Mouse (Mus musculus) hindbrain, embryonic 11.5 days (tissue): ENCODE measurements at regions not wholly inside any gene's neighbourhood (a gene's known extent, or its start where the extent isn't known, plus 50 kb on each side); places are given as distances from the start of the nearest gene placed in this dataset.

Source experiments
- ATAC-seq: fragments of 200-750 bp; cut with Nextera tagmentation; 2 replicates; pipeline ENCODE4 v1.8.0; 2017; ENCODE audit warnings: mild to moderate bottlenecking, moderate TSS enrichment, moderate library complexity; ENCODE audit not compliant: low FRiP score
- DNase-seq: peaks from one replicate; pipeline ENCODE4 v3.0.0-alpha.2; 2015; ENCODE audit warnings: low spot score
- H3K27ac ChIP-seq: fragments of 300-500 bp; sonication (generic); 2 replicates; pipeline ENCODE4 v1.5.1; 2014; ENCODE audit warnings: mild to moderate bottlenecking, low read depth, low read length
- H3K27me3 ChIP-seq: fragments of 300-500 bp; sonication (generic); 2 replicates; pipeline ENCODE4 v1.6.1; 2014; ENCODE audit warnings: mild to moderate bottlenecking, low read length, moderate library complexity, mixed read lengths; ENCODE audit not compliant: control insufficient read depth, insufficient read depth
- H3K36me3 ChIP-seq: fragments of 300-500 bp; sonication (generic); 2 replicates; pipeline ENCODE4 v1.6.1; 2014; ENCODE audit warnings: mild to moderate bottlenecking, low read length, moderate library complexity, mixed read lengths; ENCODE audit not compliant: control insufficient read depth, insufficient read depth
- H3K4me1 ChIP-seq: fragments of 300-500 bp; sonication (generic); replicated peaks from 2 replicates; pipeline ENCODE4 v1.6.1; 2014; ENCODE audit warnings: low read length, mixed read lengths; ENCODE audit not compliant: control insufficient read depth, insufficient read depth
- H3K4me2 ChIP-seq: fragments of 300-500 bp; sonication (generic); replicated peaks from 2 replicates; pipeline ENCODE4 v1.6.1; 2014; ENCODE audit warnings: mild to moderate bottlenecking, low read depth, low read length
- H3K4me3 ChIP-seq: fragments of 300-500 bp; sonication (generic); 2 replicates; pipeline ENCODE4 v1.5.1; 2014; ENCODE audit warnings: low read depth, low read length
- H3K9ac ChIP-seq: fragments of 300-500 bp; sonication (generic); 2 replicates; pipeline ENCODE4 v1.6.1; 2014; ENCODE audit warnings: low read depth, low read length
- H3K9me3 ChIP-seq: fragments of 300-500 bp; sonication (generic); 2 replicates; pipeline ENCODE4 v1.6.1; 2016; ENCODE audit warnings: low read length; ENCODE audit not compliant: control insufficient read depth
- WGBS: fragments of 180-500 bp; shearing (Covaris S2); extraction: QIAGEN DNeasy Blood & Tissue Kit; methylation state at CpG from one replicate; pipeline ENCODE4 v1.1.7; 2014; 5-methylcytosine and 5-hydroxymethylcytosine counted together

DNA sequence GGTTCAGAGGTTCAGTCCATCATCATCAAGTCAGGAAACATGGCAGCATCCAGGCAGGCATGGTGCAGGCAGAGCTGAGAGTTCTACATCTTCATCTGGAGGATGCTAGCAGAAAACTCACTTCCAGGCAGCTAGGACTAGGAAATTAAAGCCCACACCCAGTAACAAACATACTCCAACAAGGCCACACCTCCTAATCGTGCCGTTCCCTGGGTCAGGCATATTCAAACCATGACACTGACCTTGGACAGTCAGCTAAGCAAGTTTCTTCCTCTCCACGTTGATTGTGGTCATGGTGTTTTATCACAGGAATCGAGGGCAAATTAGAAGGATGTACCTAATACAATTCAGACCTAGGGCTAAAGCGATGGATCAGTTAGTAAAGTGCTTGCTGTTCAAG is 294.5 kb downstream of the Rngtt start:
- DNase-seq (no peak), ATAC-seq (no peak)
- H3K36me3 ChIP-seq: no peaks in the 10 kb centered on the region
- 93% methylated on average over 5 of the region's 5 CpGs for WGBS
- H3K4me3 ChIP-seq: no peak overlapping the region
- no peaks in the 10 kb centered on the region for H3K4me1 ChIP-seq
- H3K4me2 ChIP-seq: no peak overlapping the region
- no peak overlapping the region for H3K27ac ChIP-seq
- no peak overlapping the region for H3K9ac ChIP-seq
- no peaks in the 10 kb centered on the region for H3K9me3 ChIP-seq
- no peaks in the 10 kb centered on the region for H3K27me3 ChIP-seq

DNA sequence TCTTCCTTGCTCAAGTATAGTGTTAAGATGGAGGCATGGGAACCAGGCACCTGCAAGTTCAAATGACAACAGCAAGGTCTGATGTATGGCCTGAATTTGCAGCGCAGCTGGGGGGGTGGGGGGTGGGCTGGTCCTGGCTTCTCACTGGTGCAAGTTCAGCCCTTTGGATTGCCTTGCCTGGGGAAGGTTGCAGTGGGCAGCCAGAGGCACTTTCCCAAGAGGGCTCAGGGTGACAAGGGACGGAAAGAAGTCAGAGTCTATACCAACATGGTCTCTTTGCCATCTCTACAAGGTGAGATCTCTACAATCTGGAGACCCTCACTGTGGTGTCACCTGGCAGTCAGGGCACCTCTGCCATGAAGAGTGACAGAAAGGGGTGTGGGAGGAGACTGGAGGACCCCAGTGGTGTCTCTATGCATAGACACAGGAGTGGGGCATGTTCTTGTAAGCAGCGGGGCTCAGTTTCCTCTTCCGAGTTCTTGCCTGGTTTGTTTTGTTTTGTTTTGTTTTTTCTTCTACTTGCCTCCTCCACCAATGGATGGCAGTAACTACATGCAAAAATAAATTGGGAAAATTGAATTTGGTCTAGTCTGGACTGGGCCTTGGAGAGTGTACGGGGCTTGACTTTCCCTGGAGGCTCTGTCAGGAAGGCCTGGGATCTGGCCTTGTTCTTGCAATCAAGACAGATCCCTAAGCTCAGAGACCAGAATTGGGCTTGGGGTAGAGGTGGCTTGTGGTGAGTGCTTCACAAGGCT is 284.4 kb upstream of the Cnr1 start:
- Histone ChIP-seq H3K27ac (no peak overlapping the region), H3K27me3 (no peaks in the 10 kb centered on the region), H3K9me3 (no peaks in the 10 kb centered on the region), H3K4me2 (no peak overlapping the region), H3K9ac (no peak overlapping the region), H3K36me3 (no peaks in the 10 kb centered on the region), H3K4me3 (no peak overlapping the region), H3K4me1 (no peaks in the 10 kb centered on the region)
- ATAC-seq: no peak
- DNase-seq: no peak
- 87% methylated on average over 5 of the region's 5 CpGs for WGBS

DNA sequence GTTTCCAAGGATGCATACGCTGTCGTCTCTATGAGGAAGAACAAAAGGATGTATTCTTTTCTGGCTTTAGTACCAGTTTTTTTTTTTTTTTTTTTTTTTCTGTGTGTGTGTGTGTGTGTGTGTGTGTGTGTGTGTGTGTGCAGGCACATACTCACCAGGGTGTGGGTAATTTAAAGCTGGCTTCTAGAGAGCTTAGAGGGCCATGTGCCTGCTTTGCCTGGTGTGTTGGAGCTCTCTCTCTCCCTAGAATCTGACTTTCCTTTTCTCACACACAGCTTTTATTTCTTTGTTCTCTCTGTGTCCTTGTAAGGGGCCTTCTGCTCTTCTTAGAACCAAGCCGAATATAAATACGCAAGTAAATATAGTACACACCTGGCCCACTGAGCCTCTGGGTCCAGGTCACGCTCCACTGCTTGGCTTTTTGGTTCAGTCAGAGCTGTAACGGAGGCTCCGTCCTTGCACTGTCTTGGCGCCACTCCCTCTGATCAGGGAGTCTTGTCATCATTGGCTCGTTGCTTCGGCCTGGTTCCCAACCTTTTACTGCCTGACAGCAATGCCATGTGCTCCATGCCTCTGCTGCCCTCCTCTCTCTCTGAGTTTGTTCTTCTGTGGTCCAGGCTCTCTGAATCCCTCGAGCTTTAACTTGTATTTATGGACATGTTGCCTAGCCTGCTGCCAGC is 283.7 kb upstream of the Cnr1 start:
- ATAC-seq: 0 out of 2 replicates have a peak, but pooled peaks have one; percentile 43
- 69% methylated on average over 11 of the region's 11 CpGs for WGBS

DNA sequence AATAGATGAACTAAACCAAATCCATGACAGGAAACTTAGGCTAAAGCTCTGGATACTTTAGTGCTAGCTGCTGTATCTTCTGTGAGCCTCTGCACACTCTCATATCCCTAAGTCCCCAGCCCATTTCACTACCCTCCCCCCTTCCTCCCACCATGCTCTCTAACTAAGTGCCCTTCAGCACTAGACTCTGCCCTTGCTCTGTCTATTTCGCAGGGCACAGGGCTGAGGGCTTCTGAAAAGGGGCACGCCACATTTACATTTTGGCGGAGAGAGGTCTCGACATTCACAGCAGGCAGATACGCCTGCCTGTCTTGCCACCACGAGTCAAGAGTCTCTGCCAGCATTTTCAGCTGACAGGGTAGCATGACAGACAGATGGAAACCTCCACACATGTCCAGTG is 282.5 kb upstream of the Cnr1 start:
- ATAC-seq (0 out of 2 replicates have a peak, but pooled peaks have one; percentile 45), DNase-seq (no peak)

More for the DNA sequence above, 283.7 kb upstream of the Cnr1 start:
- H3K27ac ChIP-seq: no peak overlapping the region
- H3K9ac ChIP-seq: no peak overlapping the region
- no peaks in the 10 kb centered on the region for H3K9me3 ChIP-seq
- H3K4me1 ChIP-seq: no peaks in the 10 kb centered on the region
- H3K36me3 ChIP-seq: no peaks in the 10 kb centered on the region
- H3K4me3 ChIP-seq: no peak overlapping the region
- H3K27me3 ChIP-seq: no peaks in the 10 kb centered on the region
- no peak for DNase-seq
- no peak overlapping the region for H3K4me2 ChIP-seq

DNA sequence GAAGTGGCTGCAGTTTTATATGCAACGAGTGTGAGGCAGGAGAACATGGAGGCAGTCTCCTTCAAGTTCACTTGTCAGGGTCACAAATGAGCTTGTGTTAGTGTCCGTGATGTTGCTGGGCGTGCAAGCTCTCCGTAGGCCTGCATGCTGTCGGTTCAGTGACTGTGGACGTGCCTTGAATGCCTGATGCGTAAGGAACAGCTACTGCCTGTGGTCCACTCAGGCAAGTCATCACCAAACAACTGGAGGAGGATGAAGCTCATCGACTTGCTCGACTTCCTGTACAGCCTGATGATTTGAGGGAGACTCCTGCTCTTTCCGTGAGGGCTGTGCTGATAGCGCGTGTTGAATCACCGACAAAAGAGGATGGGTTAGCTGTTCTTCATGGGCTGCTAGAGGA is 281.9 kb upstream of the Cnr1 start:
- H3K4me1 ChIP-seq: no peaks in the 10 kb centered on the region
- H3K27me3 ChIP-seq: no peaks in the 10 kb centered on the region
- ATAC-seq: no peak
- H3K27ac ChIP-seq: no peak overlapping the region
- no peaks in the 10 kb centered on the region for H3K9me3 ChIP-seq
- peak; percentile 32 for DNase-seq
- no peak overlapping the region for H3K9ac ChIP-seq
- H3K36me3 ChIP-seq: no peaks in the 10 kb centered on the region
- 85% methylated on average over 13 of the region's 13 CpGs for WGBS
- H3K4me2 ChIP-seq: no peak overlapping the region
- H3K4me3 ChIP-seq: no peak overlapping the region

More for the DNA sequence above, 282.5 kb upstream of the Cnr1 start:
- Histone ChIP-seq H3K9ac (no peak overlapping the region), H3K36me3 (no peaks in the 10 kb centered on the region), H3K4me2 (no peak overlapping the region), H3K4me1 (no peaks in the 10 kb centered on the region), H3K27me3 (no peaks in the 10 kb centered on the region), H3K4me3 (no peak overlapping the region), H3K9me3 (no peaks in the 10 kb centered on the region), H3K27ac (no peak overlapping the region)
- 42% methylated on average over 6 of the region's 6 CpGs for WGBS

DNA sequence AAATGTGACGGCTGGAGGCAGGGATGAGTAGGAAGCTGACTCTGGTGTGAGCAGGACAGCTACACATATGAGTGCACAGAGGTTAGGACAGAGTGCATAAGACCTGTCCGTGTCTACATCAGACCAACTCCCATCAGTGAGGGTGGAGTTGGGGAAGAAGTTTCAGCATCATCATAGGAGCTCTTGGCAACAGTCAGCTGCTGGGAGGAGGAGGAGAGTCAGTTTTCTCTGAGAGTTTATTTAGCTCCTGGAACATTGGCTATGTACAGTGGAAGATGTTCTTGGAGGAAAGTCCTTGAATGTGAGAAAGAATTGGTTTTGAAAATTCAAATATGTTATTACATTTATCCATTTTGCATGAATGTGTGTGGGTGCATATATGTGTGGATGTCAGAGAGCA is 279.2 kb upstream of the Cnr1 start:
- H3K4me1 ChIP-seq: no peaks in the 10 kb centered on the region
- H3K27me3 ChIP-seq: no peaks in the 10 kb centered on the region
- 82% methylated on average over 2 of the region's 2 CpGs for WGBS
- H3K9ac ChIP-seq: no peak overlapping the region
- no peak overlapping the region for H3K4me2 ChIP-seq
- DNase-seq (no peak), ATAC-seq (no peak)
- no peak overlapping the region for H3K27ac ChIP-seq
- H3K9me3 ChIP-seq: no peaks in the 10 kb centered on the region
- no peak overlapping the region for H3K4me3 ChIP-seq
- no peaks in the 10 kb centered on the region for H3K36me3 ChIP-seq

DNA sequence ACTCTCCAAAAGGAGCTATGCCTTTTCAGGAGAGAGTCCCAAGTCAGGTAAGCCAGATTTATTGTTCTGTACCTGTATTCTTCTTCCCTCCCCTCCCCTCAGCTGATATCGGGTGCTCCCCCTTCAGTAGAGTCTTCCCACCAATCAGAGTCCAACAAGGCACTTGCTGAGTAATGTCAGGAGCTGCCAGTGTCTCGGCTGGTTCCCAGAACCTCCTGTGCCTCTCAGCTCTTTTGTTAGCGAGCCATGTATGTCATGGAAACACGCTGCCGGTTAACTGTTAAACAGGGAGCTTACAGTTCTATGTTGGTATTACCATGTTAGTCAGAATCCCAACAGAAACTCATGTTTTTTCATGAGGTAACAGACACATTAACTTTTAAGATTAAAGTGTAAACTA is 273.1 kb upstream of the Cnr1 start:
- no peaks in the 10 kb centered on the region for H3K9me3 ChIP-seq
- no peak overlapping the region for H3K27ac ChIP-seq
- no peak overlapping the region for H3K9ac ChIP-seq
- no peak overlapping the region for H3K4me2 ChIP-seq
- DNase-seq: no peak
- H3K4me1 ChIP-seq: no peaks in the 10 kb centered on the region
- ATAC-seq: no peak
- no peaks in the 10 kb centered on the region for H3K36me3 ChIP-seq
- H3K4me3 ChIP-seq: no peak overlapping the region
- WGBS: 77% methylated on average over 5 of the region's 5 CpGs
- H3K27me3 ChIP-seq: no peaks in the 10 kb centered on the region

DNA sequence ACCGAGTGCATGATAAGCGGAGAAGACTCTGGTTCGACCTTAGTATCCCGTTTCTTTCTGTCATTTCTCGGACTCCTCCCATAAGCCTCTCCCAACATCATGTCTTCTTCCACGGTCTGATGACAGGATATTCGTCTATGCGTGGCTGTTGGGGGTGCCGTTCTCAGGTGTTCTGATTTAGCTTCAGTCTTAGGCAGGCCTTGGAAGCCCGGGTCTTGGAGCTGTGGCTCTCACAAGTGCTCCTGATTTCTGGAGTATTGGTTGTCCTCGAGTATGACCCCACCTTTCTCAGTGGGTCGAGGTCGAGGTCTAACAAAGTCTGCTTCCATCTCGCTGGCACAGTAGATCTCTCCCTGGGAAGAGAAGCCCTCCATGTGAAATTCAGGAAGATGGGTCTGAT is 264.6 kb upstream of the Cnr1 start:
- Histone ChIP-seq H3K27me3 (no peaks in the 10 kb centered on the region), H3K4me1 (no peaks in the 10 kb centered on the region), H3K36me3 (no peaks in the 10 kb centered on the region), H3K9ac (no peak overlapping the region), H3K4me2 (no peak overlapping the region), H3K4me3 (no peak overlapping the region), H3K27ac (no peak overlapping the region), H3K9me3 (no peaks in the 10 kb centered on the region)
- ATAC-seq (no peak), DNase-seq (no peak)
- 92% methylated on average over 14 of the region's 14 CpGs for WGBS

DNA sequence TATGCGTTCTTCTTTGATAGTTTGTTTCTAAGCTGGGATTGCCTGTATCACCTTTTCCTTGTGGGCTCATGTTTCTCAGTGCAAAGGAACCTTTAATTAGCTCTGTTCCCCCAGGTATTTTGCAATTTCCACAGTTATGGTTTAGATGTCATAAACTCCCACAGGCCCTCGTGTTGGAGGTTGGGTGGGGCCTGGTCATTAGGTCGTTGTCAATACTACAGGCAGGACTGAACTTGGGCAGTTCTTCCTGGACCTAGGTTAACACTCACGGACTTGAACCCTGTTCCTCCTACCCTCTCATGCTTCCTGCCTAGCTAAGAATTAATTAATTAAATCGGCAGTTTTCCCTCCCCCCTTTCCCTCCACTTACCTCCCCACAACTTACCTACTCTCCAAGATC is 263.8 kb upstream of the Cnr1 start:
- H3K4me2 ChIP-seq: no peak overlapping the region
- no peak overlapping the region for H3K9ac ChIP-seq
- DNase-seq: no peak
- H3K9me3 ChIP-seq: no peaks in the 10 kb centered on the region
- H3K36me3 ChIP-seq: no peaks in the 10 kb centered on the region
- no peak for ATAC-seq
- H3K4me1 ChIP-seq: no peaks in the 10 kb centered on the region
- no peak overlapping the region for H3K27ac ChIP-seq
- WGBS: 85% methylated on average over 5 of the region's 5 CpGs
- H3K27me3 ChIP-seq: no peaks in the 10 kb centered on the region
- H3K4me3 ChIP-seq: no peak overlapping the region
